Mouse (Mus musculus) kidney, postnatal 0 days (tissue): ENCODE measurements around the gene Lepr. TPM values are rescaled to one million over a fixed set of nuclear protein-coding genes. Genes with fewer than 3 reads are reported as not detected.

Experiments used
- ATAC-seq: fragments of 200-750 bp; cut with Nextera tagmentation; replicated peaks from 2 replicates; pipeline ENCODE4 v1.8.0; 2017; ENCODE audit warnings: low read depth, moderate number of reproducible peaks, moderate TSS enrichment, moderate library complexity; ENCODE audit not compliant: low FRiP score
- DNase-seq: peaks from one replicate; pipeline ENCODE4 v3.0.0-alpha.2; 2016; ENCODE audit warnings: low spot score
- H3K27ac ChIP-seq: fragments of 300-500 bp; sonication (generic); 2 replicates; pipeline ENCODE4 v1.5.1; 2014; ENCODE audit warnings: mild to moderate bottlenecking
- H3K27me3 ChIP-seq: fragments of 300-500 bp; sonication (generic); 2 replicates; pipeline ENCODE4 v1.6.1; 2014; ENCODE audit warnings: low read length, mixed read lengths; ENCODE audit not compliant: insufficient read depth
- H3K36me3 ChIP-seq: fragments of 300-500 bp; sonication (generic); 2 replicates; pipeline ENCODE4 v1.6.1; 2014; ENCODE audit warnings: low read length, mixed read lengths; ENCODE audit not compliant: insufficient read depth
- H3K4me1 ChIP-seq: fragments of 300-500 bp; sonication (generic); replicated peaks from 2 replicates; pipeline ENCODE4 v1.6.1; 2014; ENCODE audit warnings: antibody characterized with exemption, low read length, mixed read lengths; ENCODE audit not compliant: insufficient read depth
- H3K4me2 ChIP-seq: fragments of 300-500 bp; sonication (generic); 2 replicates; pipeline ENCODE4 v1.6.1; 2014; ENCODE audit warnings: mild to moderate bottlenecking, low read length, moderate library complexity, mixed read lengths
- H3K4me3 ChIP-seq: fragments of 300-500 bp; sonication (generic); replicated peaks from 2 replicates; pipeline ENCODE4 v1.5.1; 2014; ENCODE audit warnings: low read depth, low read length
- H3K9ac ChIP-seq: fragments of 300-500 bp; sonication (generic); 2 replicates; pipeline ENCODE4 v1.6.1; 2014; ENCODE audit warnings: low read depth, low read length
- H3K9me3 ChIP-seq: fragments of 300-500 bp; sonication (generic); replicated peaks from 2 replicates; pipeline ENCODE4 v1.6.1; 2016; ENCODE audit warnings: low read length, inconsistent platforms, mixed read lengths
- CTCF ChIP-seq: IDR thresholded peaks from 2 replicates; pipeline ENCODE4 v1.5.1; 2016; ENCODE audit warnings: antibody characterized with exemption, low read depth, mild to moderate bottlenecking, moderate library complexity
- WGBS: fragments of 180-500 bp; shearing (Covaris S2); extraction: QIAGEN DNeasy Blood & Tissue Kit; methylation state at CpG from one replicate; pipeline ENCODE4 v1.1.7; 2014; 5-methylcytosine and 5-hydroxymethylcytosine counted together
- polyA plus RNA-seq: library from polyadenylated mRNA; unstranded; fragments of >200 nt; fragmentation: Nextera tagmentation; extraction: Ambion mirVana; gene quantifications from 2 replicates; pipeline ENCODE4 v1.2.1, GENCODE M21; 2015

Gene Lepr
- polyA plus RNA-seq, 1 experiment from 2014 or later, result 7.2 TPM

DNA sequence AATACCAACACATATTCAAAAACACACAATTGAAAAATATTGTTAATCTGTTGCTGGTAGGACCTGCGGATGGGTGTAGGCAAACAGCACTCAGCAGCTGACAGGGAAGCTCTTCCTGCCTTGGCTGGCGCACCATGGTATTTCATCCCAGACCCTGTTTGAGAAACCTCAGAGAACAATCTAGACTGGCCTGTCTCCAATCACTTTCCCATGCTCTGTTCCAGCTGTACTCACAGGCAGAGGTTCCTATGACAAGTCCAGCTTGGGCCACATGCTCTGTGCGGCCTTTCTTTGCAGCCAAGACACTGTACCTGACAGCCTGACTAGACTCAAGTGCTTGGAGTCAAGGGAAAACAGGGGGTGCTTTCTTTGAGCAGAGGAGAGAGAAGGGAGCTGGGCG lies 6.1 kb upstream of the Lepr start:
- H3K4me1 ChIP-seq, result no peaks in the 10 kb centered on the region
- DNase-seq, result no peak
- H3K4me3 ChIP-seq, result no peak overlapping the region
- H3K36me3 ChIP-seq, result no peaks in the 10 kb centered on the region
- H3K4me2 ChIP-seq, result no peak overlapping the region
- H3K9ac ChIP-seq, result no peak overlapping the region
- no peak for TF ChIP-seq CTCF
- ATAC-seq, result no peak
- no peak overlapping the region for H3K27ac ChIP-seq
- 83% methylated on average over 4 of the region's 4 CpGs for WGBS
- H3K27me3 ChIP-seq, result no peaks in the 10 kb centered on the region
- no peaks in the 10 kb centered on the region for H3K9me3 ChIP-seq

DNA sequence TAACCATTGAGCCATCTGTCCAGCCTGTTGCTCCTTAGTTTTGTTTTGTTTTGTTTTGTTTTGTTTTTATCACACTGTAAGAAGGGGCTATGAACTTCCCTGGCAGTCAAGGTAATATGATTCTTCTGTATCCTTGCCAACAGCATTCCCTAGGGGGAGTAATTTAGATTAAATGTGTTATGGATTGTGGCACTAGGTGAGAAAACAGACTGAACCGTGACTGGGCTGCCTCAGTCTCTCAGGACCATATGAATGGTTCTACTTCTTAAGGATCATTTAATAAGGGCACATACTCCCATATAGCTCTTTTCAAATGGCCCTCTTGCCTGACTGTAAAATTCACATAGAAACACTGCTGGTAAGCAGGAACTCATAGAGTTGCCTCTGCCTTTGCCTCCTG lies 4.6 kb upstream of the Lepr start:
- DNase-seq (no peak), ATAC-seq (no peak)
- no peak for TF ChIP-seq CTCF
- no peak overlapping the region for H3K27ac ChIP-seq
- 0 out of 2 replicates have a peak, but pooled peaks cover 4% of the 10 kb centered on the region for H3K27me3 ChIP-seq
- H3K4me2 ChIP-seq, result no peak overlapping the region
- no peak overlapping the region for H3K9ac ChIP-seq
- 14% methylated on average over 1 of the region's 1 CpGs for WGBS
- no peaks in the 10 kb centered on the region for H3K9me3 ChIP-seq
- peaks cover 5% of the 10 kb centered on the region; the same call in 1 of the 2 replicates for H3K4me1 ChIP-seq
- H3K36me3 ChIP-seq, result no peaks in the 10 kb centered on the region
- no peak overlapping the region for H3K4me3 ChIP-seq

DNA sequence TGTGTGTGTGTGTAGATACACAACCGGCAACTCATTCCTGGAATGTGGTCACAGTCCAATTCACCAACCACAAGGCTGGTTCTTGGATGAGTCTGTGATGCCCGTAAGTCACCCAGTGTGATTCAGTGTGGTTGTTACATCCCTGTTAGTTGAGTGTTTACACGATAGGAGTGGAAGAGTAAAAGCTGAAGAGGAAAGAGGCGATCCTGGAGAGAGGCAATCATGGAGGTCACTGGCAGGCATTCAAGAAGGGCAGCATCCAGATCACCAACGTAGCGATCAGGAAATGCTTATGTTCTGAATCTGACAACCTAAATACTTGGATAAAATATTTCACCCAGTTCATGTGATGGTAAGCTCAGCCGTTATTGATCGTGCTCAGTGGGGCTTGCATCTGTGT lies 1.9 kb upstream of the Lepr start:
- Histone ChIP-seq H3K36me3 (no peaks in the 10 kb centered on the region), H3K4me1 (peaks cover 9% of the 10 kb centered on the region; the same call in 1 of the 2 replicates), H3K9me3 (no peaks in the 10 kb centered on the region), H3K4me2 (no peak overlapping the region), H3K27me3 (0 out of 2 replicates have a peak, but pooled peaks cover 4% of the 10 kb centered on the region), H3K9ac (no peak overlapping the region), H3K27ac (no peak overlapping the region), H3K4me3 (no peak overlapping the region)
- ATAC-seq (no peak), DNase-seq (no peak)
- 83% methylated on average over 8 of the region's 8 CpGs for WGBS
- no peak for TF ChIP-seq CTCF

DNA sequence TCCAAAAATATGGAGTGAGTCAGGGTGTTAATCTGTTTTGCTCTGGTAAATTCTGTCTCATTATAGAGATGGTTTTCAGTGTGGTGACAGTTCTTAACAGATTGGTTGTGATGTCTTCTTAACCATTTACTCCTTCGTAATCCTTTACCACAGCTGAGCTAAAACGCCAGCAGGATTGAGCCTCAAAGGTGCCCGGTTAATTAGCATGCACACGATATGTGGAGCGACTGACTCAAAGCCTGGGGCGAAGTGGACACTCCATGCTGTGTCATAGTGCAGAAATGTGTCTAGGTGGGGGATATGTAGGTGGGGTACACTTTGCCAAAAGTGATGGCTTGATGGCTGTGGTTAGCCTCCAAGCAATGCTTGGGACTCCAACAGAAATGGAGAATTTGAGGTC lies 1.4 kb upstream of the Lepr start:
- no peak for TF ChIP-seq CTCF
- Histone ChIP-seq H3K9ac (no peak overlapping the region), H3K27me3 (0 out of 2 replicates have a peak, but pooled peaks cover 4% of the 10 kb centered on the region), H3K9me3 (no peaks in the 10 kb centered on the region), H3K36me3 (no peaks in the 10 kb centered on the region), H3K4me3 (no peak overlapping the region), H3K27ac (no peak overlapping the region), H3K4me2 (no peak overlapping the region), H3K4me1 (peaks cover 9% of the 10 kb centered on the region; the same call in 1 of the 2 replicates)
- DNase-seq, result no peak
- WGBS, result 81% methylated on average over 6 of the region's 6 CpGs
- no peak for ATAC-seq

DNA sequence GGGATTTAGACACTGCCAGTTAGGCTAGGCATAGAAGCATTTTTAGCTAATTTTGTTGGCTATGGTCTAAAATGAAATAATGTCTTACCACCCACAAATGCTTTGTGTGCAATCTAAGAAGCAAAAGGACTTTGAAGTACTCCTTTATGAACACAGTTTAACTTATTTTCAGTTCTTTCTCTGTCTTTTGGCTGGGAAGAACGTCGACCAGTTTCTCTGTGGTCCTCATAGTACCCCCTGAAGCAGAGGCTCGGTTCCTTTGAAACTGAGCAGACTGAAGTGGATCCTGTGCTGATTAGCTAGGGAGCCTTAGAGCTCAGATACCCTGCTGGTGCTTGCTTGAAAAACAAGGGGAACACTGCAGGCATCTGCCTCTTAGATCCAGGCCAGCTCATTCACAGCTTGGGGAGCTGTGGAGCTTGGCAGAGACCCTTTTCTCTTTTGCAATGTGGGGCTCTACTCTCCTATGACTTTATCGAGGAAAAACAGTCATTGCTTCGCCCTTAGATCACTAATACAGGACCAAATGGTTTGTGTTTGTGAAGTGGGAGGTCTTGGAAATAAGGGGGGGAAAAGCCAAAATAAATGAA lies 1.9 kb downstream of the Lepr start:
- ATAC-seq (no peak), DNase-seq (peak; percentile 32)
- no peak overlapping the region for H3K9ac ChIP-seq
- H3K27me3 ChIP-seq, result 0 out of 2 replicates have a peak, but pooled peaks cover 4% of the 10 kb centered on the region
- 15% methylated on average over 5 of the region's 5 CpGs for WGBS
- no peak; the same call in 1 of the 2 replicates for TF ChIP-seq CTCF
- 0 out of 2 replicates have a peak overlapping the region, but pooled peaks have one; percentile 31 for H3K27ac ChIP-seq
- no peak overlapping the region for H3K4me3 ChIP-seq
- H3K4me2 ChIP-seq, result 0 out of 2 replicates have a peak overlapping the region, but pooled peaks have one; percentile 1
- H3K36me3 ChIP-seq, result no peaks in the 10 kb centered on the region
- H3K9me3 ChIP-seq, result no peaks in the 10 kb centered on the region
- peaks cover 9% of the 10 kb centered on the region; the same call in 1 of the 2 replicates for H3K4me1 ChIP-seq

DNA sequence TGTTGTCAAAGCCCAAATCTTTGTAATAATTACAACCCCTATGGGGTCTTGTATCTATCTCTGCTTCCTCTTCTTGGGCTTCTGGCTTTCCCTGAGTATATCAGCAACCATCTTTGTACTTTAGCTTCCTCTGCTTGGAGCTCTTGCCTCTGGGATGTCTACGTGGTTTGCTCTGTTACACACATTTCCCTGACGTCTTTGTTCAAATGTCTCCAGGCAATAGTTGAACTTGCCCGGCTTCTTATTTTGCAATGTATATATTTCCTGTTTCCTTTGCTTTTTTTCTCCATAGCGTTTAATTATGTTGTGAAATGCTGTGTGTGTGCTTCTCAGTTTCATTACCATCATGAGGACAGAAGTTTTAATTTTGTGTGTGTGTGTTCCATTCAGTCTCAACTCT lies 4.5 kb downstream of the Lepr start:
- no peak overlapping the region for H3K4me2 ChIP-seq
- H3K4me1 ChIP-seq, result peaks cover 9% of the 10 kb centered on the region; the same call in 1 of the 2 replicates
- H3K4me3 ChIP-seq, result no peak overlapping the region
- ATAC-seq, result no peak
- H3K36me3 ChIP-seq, result no peaks in the 10 kb centered on the region
- no peak overlapping the region for H3K27ac ChIP-seq
- H3K9ac ChIP-seq, result no peak overlapping the region
- H3K9me3 ChIP-seq, result no peaks in the 10 kb centered on the region
- no peak for DNase-seq
- TF ChIP-seq CTCF, result no peak
- H3K27me3 ChIP-seq, result 0 out of 2 replicates have a peak, but pooled peaks cover 4% of the 10 kb centered on the region
- 61% methylated on average over 4 of the region's 4 CpGs for WGBS

DNA sequence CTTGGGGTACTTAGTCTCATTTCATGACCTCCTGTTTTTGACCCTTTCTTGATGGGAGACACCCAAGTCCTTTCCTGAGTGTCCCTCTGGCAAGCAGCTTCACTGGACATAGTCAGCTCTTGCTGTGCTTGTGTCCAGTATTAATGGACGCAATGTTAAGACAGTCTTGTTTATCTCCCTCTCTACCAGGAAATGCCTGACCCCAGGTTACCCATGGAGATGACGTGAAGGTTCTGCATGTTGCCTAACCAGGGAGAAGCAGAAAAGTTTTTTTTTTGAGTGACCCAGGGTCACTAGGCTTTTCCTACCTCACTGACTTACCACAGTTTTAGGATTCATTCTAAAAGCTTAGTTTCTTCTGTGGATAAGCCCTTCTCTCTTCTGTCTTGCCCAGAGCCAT lies 24.8 kb downstream of the Lepr start:
- H3K4me1 ChIP-seq, result no peaks in the 10 kb centered on the region
- H3K9ac ChIP-seq, result no peak overlapping the region
- no peaks in the 10 kb centered on the region for H3K27me3 ChIP-seq
- TF ChIP-seq CTCF, result no peak
- no peak overlapping the region for H3K4me3 ChIP-seq
- H3K27ac ChIP-seq, result no peak overlapping the region
- no peaks in the 10 kb centered on the region for H3K36me3 ChIP-seq
- no peak for DNase-seq
- WGBS, result 70% methylated on average over 2 of the region's 2 CpGs
- no peaks in the 10 kb centered on the region for H3K9me3 ChIP-seq
- H3K4me2 ChIP-seq, result no peak overlapping the region
- no peak; the same call in 1 of the 2 replicates for ATAC-seq
